Mouse (Mus musculus) spleen, embryonic (tissue): Measurements from ENCODE around the gene Dupd1.

Experiments
- CTCF ChIA-PET: fragments of 350-600 bp; sonication (Branson Sonifier 250); formaldehyde crosslinking; loops from one replicate; lab custom pipeline; 2022; lab: Charles Lee

Gene Dupd1

DNA sequence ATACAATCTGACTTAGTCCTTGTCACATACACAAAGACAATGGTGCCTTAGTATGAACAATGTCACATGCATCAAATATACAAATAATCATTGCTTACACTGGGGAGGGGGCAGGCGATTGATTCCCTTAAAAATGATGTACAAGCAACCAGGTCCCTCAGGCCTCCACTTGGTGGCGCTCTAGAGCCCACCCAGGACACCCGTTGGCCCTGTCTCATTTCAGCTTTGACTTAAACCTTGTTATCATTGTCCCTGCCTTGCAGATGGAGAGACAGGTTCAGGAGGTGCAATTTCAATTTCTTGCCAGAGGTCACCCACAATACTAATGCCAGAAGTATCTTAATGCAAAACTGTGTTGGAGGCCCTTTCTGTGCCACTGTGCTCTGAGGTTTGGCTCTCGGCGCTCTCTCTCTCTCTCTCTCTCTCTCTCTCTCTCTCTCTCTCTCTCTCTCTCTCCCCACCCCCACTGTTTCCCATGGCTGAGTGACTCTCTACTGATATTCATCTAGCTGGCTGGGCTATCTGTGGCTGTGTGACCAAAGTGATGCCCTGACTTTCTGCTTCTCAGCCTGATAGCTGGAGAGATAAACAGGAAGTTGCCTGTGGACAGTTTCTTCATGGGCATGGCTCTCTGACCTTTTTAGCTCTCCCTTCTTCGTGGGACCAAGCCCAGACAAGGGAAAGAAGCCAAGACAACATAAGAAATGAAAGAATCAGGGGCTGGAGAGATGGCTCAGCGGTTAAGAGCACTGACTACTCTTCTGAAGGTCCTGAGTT, 35.7 kb downstream of the Dupd1 start:
- CTCF ChIA-PET = interaction anchor here (0.6 to 0.8 kb wide), 2 partner anchors 16 to 72 kb away, joined by 3 to 10 read pairs; partner anchors contain the start of gene Dusp13

DNA sequence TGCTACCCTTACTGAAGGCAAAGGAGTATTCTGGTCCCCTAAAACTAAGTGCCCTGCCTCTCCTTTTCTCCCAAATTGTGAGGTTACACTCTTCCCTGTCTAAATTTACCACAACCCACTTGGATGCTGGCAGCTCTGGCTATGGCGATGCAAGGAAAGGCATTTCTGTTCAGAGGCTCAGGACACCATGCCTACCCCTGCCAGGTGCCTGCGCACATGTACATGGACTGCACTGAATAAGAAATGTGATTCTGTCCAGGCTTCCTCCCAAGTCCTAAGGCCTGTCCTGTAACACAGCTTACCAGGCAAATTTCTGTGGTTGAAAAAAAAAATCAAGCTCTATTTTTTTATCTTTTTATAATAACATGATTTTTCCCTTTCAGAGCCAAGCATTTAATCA, 38.2 kb downstream of the Dupd1 start:
- CTCF ChIA-PET = no interaction called here

DNA sequence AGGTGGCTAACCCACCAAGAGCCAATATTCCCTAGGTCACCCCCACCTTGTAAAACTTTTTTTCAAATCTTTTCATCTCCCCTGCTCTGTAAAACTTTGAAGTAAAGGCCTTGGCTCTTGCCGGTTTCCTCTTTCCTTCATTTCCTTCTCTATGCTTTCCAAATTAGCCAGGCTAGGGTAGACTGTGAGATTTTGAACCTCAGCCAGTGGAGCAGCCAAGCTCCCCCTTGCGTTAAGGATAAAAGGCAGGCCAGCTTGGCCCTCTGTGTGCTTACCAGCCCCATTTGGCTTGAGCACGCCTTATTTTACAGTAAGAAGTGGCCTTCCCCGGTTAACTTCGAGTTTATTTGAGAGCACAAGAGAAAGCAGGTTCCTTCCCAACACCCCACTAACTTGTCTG, 39.9 kb downstream of the Dupd1 start:
- CTCF ChIA-PET = no interaction called here

DNA sequence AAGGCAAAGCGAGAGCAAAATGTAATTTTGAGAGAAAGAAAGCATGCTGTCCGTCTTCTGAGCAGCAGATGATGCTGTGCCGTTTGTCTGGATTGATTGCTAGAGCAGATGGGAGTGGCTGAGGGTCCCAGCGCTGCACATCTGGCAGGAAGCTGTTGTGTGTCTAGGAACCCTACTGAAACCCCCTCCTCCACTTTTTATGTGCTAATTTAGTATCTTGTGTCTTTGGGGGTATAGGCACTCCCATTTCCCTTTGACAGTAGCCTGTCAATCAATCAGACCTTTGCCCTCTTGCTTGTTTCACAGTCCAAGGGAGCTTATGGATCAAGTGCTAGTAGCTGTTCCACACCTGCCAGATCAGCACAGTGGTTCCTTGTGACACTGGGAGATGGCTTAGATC, 41.3 kb downstream of the Dupd1 start:
- CTCF ChIA-PET = no interaction called here

DNA sequence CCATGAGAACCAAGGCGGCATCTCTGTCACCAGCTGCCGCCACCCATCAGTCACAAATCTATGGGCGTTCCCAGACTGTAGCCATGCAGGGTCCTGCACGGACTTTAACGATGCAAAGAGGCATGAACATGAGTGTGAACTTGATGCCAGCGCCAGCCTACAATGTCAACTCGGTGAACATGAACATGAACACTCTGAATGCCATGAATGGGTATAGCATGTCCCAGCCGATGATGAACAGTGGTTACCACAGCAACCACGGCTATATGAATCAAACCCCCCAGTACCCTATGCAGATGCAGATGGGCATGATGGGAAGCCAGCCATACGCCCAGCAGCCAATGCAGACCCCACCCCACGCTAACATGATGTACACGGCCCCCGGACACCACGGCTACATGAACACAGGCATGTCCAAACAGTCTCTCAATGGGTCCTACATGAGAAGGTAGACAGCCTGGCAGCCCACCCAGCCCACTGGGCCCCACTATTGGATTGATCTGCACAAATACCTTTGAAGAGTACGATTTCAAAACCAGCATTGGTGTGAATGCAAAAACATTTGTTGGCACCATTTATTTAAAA, 43.9 kb downstream of the Dupd1 start:
- CTCF ChIA-PET = interaction anchor here (0.5 kb wide), 1 partner anchor 54 kb away, joined by 3 read pairs; no protein-coding TSS in a partner anchor

DNA sequence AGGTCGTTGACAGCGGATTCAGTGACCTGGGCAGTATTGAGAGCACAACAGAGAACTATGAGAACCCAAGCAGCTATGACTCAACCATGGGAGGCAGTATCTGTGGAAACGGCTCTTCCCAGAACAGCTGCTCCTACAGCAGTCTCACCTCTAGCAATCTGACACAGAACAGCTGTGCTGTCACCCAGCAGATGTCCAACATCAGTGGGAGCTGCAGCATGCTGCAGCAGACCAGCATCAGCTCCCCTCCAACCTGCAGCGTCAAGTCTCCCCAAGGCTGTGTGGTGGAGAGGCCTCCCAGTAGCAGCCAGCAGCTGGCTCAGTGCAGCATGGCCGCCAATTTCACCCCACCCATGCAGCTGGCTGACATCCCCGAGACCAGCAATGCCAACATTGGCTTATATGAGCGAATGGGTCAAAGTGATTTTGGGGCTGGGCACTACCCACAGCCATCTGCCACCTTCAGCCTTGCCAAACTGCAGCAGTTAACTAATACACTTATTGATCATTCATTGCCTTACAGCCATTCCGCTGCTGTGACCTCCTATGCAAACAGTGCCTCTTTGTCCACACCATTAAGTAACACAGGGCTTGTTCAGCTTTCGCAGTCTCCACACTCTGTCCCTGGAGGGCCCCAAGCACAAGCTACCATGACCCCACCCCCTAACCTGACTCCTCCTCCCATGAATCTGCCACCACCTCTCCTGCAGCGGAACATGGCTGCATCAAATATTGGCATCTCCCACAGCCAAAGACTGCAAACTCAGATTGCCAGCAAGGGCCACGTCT, 44.5 kb downstream of the Dupd1 start:
- CTCF ChIA-PET = interaction anchor here (0.5 kb wide), 1 partner anchor 53 kb away, joined by 3 read pairs; no protein-coding TSS in a partner anchor

DNA sequence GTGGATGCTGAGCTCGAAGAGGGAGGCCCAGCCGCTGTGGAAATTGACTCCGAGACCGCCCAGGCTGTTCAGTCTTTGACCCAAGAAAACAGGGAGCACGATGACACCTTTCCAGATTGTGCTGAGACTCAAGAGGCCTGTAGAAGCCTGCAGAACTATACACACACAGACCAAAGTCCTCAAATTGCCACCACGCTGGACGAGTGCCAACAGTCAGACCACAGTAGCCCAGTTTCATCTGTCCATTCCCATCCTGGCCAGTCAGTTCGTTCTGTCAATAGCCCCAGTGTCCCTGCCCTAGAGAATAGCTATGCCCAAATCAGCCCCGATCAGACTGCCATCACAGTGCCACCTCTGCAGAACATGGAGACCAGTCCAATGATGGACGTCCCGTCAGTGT, 45.2 kb downstream of the Dupd1 start:
- CTCF ChIA-PET = no interaction called here

DNA sequence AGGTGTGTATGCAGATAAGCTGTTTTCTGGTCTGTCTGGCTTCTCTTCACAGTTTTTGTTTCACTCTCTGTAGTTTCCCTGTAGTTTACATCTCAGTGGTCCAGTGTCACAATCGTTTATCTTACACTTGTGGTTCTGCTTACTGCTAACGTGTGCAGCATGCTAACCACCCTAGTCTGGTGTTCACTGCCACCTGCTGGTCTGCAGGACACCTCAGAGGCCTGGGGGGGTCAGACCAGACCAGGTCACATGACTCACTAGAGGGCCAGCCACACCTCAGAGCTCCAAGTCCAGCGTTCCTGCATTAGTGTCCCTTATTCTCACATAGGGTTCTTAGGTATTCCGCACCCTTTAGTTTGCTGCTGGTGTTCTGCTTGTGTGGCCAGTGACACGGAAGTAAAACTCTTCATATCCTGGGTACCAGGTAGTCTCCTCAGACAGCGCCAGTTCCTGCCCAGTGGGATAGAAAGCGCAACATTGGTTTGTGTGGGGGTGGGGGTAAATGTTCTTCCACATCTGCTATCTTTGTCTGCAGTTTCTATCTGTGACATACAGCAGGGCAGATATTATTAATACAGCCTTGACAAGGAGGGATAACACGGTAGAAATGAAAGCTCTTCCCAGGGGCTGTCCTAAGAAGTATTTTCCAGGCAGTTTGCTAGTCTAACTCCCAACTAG, 51.8 kb downstream of the Dupd1 start:
- CTCF ChIA-PET = interaction anchor here (0.6 kb wide), 1 partner anchor 16 kb away, joined by 10 read pairs; no protein-coding TSS in a partner anchor

DNA sequence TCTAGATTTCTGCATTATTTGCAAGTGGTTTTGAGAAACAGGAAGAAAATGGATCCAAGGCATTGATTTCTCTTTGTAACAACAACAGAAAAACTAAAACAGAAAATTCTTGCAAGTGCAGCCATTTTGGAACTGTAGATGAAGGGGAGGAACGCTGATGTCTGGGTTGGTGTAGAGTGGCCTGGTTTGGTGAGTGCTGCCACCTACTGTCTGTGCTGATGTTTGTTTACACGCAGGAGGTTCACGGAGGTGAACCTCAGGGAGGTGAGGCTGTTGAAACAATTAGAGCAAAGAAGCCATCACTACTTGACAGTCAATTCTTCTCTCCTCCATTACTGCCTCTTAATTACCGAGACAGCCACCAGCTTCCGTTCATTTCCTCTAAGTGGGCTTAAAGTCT, 54.7 kb downstream of the Dupd1 start:
- CTCF ChIA-PET = no interaction called here

DNA sequence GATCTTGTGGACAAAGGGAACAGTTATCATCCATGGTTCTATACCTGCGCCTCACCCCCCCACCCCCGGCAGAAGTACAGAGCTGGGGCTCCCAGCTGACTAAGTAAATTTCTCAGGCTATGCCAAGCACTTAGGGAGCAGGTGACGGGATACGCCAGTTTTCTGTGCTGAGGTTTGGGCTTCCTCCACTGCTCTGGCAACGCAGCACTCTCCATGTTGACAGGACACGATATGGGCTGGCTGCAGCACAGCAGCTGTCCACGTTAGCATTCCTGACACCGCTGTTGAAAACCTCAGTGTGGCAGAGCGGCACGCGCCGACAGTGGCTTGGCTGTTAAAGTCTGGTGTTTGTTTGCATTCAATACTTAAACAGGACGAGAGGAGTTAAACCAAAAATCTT, 55.2 kb downstream of the Dupd1 start:
- CTCF ChIA-PET = no interaction called here

DNA sequence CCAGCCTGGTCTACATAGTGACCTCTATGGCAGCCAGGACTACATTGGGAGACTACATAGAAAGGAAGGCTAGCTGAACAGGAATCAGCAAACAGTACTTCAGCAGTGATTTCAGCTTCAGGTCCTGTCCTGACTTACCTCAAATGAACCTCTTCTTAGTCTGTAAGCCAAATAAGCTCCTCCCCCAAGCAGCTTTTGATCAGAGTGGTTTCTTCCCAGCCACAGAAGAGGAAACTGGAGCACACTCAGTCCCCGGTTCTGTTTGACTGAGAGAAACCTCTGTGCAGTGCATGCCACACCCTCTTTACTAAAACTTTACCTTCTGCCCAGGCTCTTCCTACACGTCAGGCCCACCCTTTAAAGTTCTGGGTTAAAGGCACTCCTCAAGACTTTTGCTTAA, 60.6 kb downstream of the Dupd1 start:
- CTCF ChIA-PET = no interaction called here

DNA sequence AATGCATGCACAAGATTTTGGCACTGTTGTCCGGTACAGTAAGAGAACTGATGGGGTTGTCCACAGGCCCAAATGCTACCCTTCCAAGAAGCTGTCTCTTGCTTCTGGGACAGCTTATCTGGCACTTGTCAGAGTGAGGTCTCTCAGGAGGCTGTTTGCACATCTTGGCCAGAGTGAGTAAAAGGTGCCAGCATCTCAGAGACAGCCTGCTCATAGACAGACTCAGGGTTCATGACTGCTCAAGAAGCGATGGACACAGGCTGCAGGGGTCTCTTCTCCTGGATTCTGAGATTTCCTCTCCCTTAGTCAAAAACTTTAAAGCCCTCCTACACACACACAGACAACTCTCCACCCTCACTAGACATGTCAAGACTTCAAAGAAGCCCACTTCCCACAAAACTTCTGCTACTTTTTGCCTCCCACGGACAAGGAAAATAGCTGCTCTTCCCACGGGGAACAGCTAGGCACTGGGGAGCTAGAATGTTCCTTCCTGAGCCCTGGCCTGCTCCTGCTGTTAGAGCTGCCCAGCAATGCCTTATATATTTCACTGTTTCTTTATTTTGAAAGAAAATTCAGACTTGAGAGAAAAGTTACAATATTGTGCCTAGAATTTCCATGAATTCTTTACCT, 73.5 kb downstream of the Dupd1 start:
- CTCF ChIA-PET = no interaction called here

DNA sequence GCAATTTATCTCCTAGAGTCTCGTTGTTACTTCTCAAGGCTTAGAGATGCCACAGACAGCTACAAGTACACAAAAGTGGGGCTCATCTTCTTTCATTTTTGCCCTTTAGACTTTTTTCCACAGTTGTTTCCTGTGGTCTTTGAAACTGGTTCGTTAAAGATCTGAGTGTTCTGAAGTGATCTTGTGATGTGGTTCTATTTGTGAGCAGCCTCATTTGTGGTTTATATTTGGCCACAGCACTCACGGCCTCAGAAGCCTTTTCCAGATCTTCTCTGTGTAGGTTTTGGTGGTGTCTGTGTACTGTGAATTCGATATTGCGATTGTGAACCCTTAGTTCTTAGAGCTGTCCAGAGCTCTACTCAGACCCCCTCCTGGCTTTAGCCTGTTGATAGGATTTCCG, 77.8 kb downstream of the Dupd1 start:
- CTCF ChIA-PET = no interaction called here

DNA sequence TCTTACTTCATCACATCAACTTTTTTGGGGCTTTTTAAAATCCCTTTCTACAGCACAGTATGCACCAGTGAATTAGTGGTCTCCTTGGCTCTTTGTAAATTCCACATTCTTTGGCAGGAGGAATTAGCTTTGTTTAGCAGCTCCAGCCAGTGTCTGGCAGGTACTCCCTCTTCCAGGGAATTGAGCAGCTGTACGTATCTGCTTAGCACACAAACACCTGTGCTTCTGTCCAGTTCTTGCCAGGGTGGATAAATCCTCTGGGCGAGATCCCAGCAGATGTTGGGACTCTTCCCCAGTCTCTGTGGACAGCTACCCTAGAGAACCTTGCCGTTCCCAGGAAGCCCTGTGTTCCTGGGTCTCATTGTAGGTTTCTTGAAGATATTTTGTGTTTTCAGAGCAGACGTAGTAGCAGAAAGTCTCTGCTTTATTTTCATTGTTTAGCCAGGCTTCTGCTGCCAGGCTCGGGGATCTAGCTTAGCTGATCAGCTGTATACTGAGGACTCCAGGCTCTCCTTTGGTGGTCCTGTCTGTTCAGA, 82.6 kb downstream of the Dupd1 start:
- CTCF ChIA-PET = no interaction called here
